In genomic region chr14:103630545-103630944, GRCm38 (mm10) we compare ENCODE assay signal across 10 mouse cellular contexts. TPM values are rescaled to one million over a fixed set of nuclear protein-coding genes. Genes with fewer than 3 reads are reported as not detected.
DNase-seq lines count a peak whose midpoint lies in the region; ATAC-seq and TF ChIP-seq lines count a peak whose summit lies in the region.
"Had no signal": no experiment of that assay in that cellular context is flagged by ENCODE, and none has a peak within 500 bp of the region (broad histone marks: within the 10 kb centered on the region; RNA-seq: fewer than 3 reads in every experiment).

No protein-coding gene starts in this region.

- H3K27me3 ChIP-seq in liver, embryonic 14.5 days (ENCODE audit: control insufficient read depth, insufficient read depth, low read length): no peaks in the 10 kb centered on the region
- H3K27me3 ChIP-seq in liver, embryonic 12.5 days (replicated peaks): no peaks in the 10 kb centered on the region
- peaks cover 7% of the 10 kb centered on the region for H3K27me3 ChIP-seq in Patski
- no peaks in the 10 kb centered on the region for H3K27me3 ChIP-seq in stomach, postnatal 0 days (ENCODE audit: control insufficient read depth, insufficient read depth, low read length)

- POLR2A ChIA-PET in Patski (lab: Charles Lee): no interaction called here

- no peak for ATAC-seq in liver, embryonic 14.5 days (ENCODE audit: insufficient read depth)
- ATAC-seq in liver, embryonic 12.5 days: no peak
- ATAC-seq in Patski: no peak
- no peak for ATAC-seq in stomach, postnatal 0 days (ENCODE audit: low FRiP score, low TSS enrichment)

- CTCF ChIA-PET in Patski (lab: Charles Lee): interaction anchor here (1.0 to 2.1 kb wide), 2 partner anchors 64 to 607 kb away, joined by 3 to 16 read pairs; no protein-coding TSS in a partner anchor

- intact Hi-C loops in heart, postnatal 10 days (cut with DNase I): no loop called here

- no peak overlapping the region for H3K9ac ChIP-seq in liver, embryonic 14.5 days (replicated peaks)
- no peak overlapping the region for H3K9ac ChIP-seq in liver, embryonic 12.5 days
- no peak overlapping the region for H3K9ac ChIP-seq in stomach, postnatal 0 days (ENCODE audit: low read length)

- H3K36me3 ChIP-seq in liver, embryonic 14.5 days (replicated peaks; ENCODE audit: control insufficient read depth, insufficient read depth, low read depth): no peaks in the 10 kb centered on the region
- H3K36me3 ChIP-seq in liver, embryonic 12.5 days: no peaks in the 10 kb centered on the region
- no peaks in the 10 kb centered on the region for H3K36me3 ChIP-seq in stomach, postnatal 0 days (ENCODE audit: control insufficient read depth, insufficient read depth, low read length)
- H3K36me3 ChIP-seq: limb, embryonic 10.5 days had no signal

- no peaks in the 10 kb centered on the region for H3K4me1 ChIP-seq in liver, embryonic 14.5 days (replicated peaks; ENCODE audit: control insufficient read depth in 2 of 2, insufficient read depth in 2 of 2, low read length in 1 of 2)
- no peaks in the 10 kb centered on the region for H3K4me1 ChIP-seq in liver, embryonic 12.5 days
- H3K4me1 ChIP-seq in stomach, postnatal 0 days (replicated peaks; ENCODE audit: control insufficient read depth, insufficient read depth): no peaks in the 10 kb centered on the region
- H3K4me1 ChIP-seq: limb, embryonic 10.5 days had no signal

- no peak for DNase-seq in liver, embryonic 14.5 days (ENCODE audit: low read depth in 3 of 3, low spot score in 3 of 3)
- no peak for DNase-seq in Patski (ENCODE audit: low read depth, low spot score)
- DNase-seq in layer of hippocampus, adult 2 months (ENCODE audit: low spot score in 2 of 2): peak in 1 of 2 experiments; percentile 63
- no peak for DNase-seq in stomach, postnatal 0 days (ENCODE audit: low spot score)
- DNase-seq in heart, postnatal 10 days: no peak
- no peak for DNase-seq in ovary, postnatal 10 days (ENCODE audit: low spot score)
- DNase-seq: adrenal gland, postnatal 14 days; heart, postnatal 36 days had no signal

- H3K27ac ChIP-seq in liver, embryonic 14.5 days: no peak overlapping the region
- no peak overlapping the region for H3K27ac ChIP-seq in liver, embryonic 12.5 days
- no peak overlapping the region for H3K27ac ChIP-seq in layer of hippocampus, adult 2 months
- no peak overlapping the region for H3K27ac ChIP-seq in stomach, postnatal 0 days (replicated peaks)
- H3K27ac ChIP-seq: limb, embryonic 10.5 days had no signal

- no peak overlapping the region for H3K4me3 ChIP-seq in liver, embryonic 14.5 days (ENCODE audit: insufficient read depth in 1 of 2, low read depth in 2 of 2, low read length in 2 of 2)
- no peak overlapping the region for H3K4me3 ChIP-seq in liver, embryonic 12.5 days
- no peak overlapping the region for H3K4me3 ChIP-seq in layer of hippocampus, adult 2 months
- no peak overlapping the region for H3K4me3 ChIP-seq in stomach, postnatal 0 days (ENCODE audit: low read depth, low read length)
- H3K4me3 ChIP-seq: limb, embryonic 10.5 days had no signal

- no peaks in the 10 kb centered on the region for H3K9me3 ChIP-seq in liver, embryonic 14.5 days (ENCODE audit: control insufficient read depth, low read length)
- H3K9me3 ChIP-seq in liver, embryonic 12.5 days (replicated peaks): peaks cover 6% of the 10 kb centered on the region; the same call in 1 of the 2 replicates
- no peaks in the 10 kb centered on the region for H3K9me3 ChIP-seq in stomach, postnatal 0 days (ENCODE audit: control insufficient read depth, low read length)
- H3K9me3 ChIP-seq: limb, embryonic 10.5 days had no signal

- no peak for TF ChIP-seq EP300 in liver, embryonic 14.5 days (IDR thresholded peaks at IDR 0.05; ENCODE audit: low read depth)
- no peak for TF ChIP-seq EP300 in stomach, postnatal 0 days (optimal IDR thresholded peaks at IDR 0.05)

- in situ Hi-C loops in Patski (cut with MboI; ENCODE audit: low pct_unique_long_range_greater_than_20kb): no loop called here

- 70% methylated on average over 8 of the region's 8 CpGs for WGBS in liver, embryonic 14.5 days (ENCODE audit: insufficient replicate concordance)
- 75% methylated on average over 8 of the region's 8 CpGs for WGBS in liver, embryonic 12.5 days (ENCODE audit: insufficient replicate concordance)
- 81% methylated on average over 8 of the region's 8 CpGs for WGBS in stomach, postnatal 0 days

- peak; percentile 36; the same call in 1 of the 2 replicates for TF ChIP-seq CTCF in liver, embryonic 14.5 days (IDR thresholded peaks at IDR 0.05; ENCODE audit: low read depth)
- TF ChIP-seq CTCF in Patski (IDR thresholded peaks at IDR 0.05): peak; percentile 69
- TF ChIP-seq CTCF in layer of hippocampus, adult 2 months (conservative IDR thresholded peaks at IDR 0.05): peak; percentile 77
- peak; percentile 45 for TF ChIP-seq CTCF in stomach, postnatal 0 days (IDR thresholded peaks at IDR 0.05; ENCODE audit: low read depth)

- H3K4me2 ChIP-seq in liver, embryonic 14.5 days (ENCODE audit: low read depth): no peak overlapping the region
- H3K4me2 ChIP-seq in liver, embryonic 12.5 days: no peak overlapping the region
- no peak overlapping the region for H3K4me2 ChIP-seq in stomach, postnatal 0 days (replicated peaks; ENCODE audit: low read depth)

RNA-seq across cellular contexts. Expression of gene Slain1, which starts 19.5 kb away (rescaled TPM):
- 0.27 and 0.29 TPM in 2 replicates for polyA plus RNA-seq in liver, embryonic 14.5 days (2012; rRNA removed)
- polyA plus RNA-seq in liver, embryonic 14.5 days (2014; fragmentation: Nextera tagmentation; extraction: Ambion mirVana): 0.22 and 0.39 TPM in 2 replicates
- polyA plus RNA-seq in liver, embryonic 12.5 days (2016; fragmentation: Nextera tagmentation; extraction: Ambion mirVana): 0.47 and 0.82 TPM in 2 replicates
- polyA plus RNA-seq in Patski (2021): 6.4 TPM
- 10 to 100 TPM; 49.9 to 53.7 TPM for total RNA-seq in layer of hippocampus, adult 2 months (2021)
- polyA plus RNA-seq in stomach, postnatal 0 days (2015; fragmentation: Nextera tagmentation; extraction: Ambion mirVana): 0.93 and 1.1 TPM in 2 replicates
- under 1 TPM; 0.12 to 0.38 TPM for total RNA-seq in heart, postnatal 10 days (2021)
